Mouse (Mus musculus) left cerebral cortex, adult 9 months (tissue): ENCODE results near the gene Cacna1f.

Experiments
- DNase-seq, 2 experiments: peaks; one replicate each; pipeline ENCODE4 v3.0.0; 2022; ENCODE audit warnings: low spot score in 2 of 2

The Cacna1f gene

GRCm38 (mm10) chrX:7674284-7675000, 67.6 kb downstream of the Cacna1f start:
- DNase-seq, result no peak

DNA sequence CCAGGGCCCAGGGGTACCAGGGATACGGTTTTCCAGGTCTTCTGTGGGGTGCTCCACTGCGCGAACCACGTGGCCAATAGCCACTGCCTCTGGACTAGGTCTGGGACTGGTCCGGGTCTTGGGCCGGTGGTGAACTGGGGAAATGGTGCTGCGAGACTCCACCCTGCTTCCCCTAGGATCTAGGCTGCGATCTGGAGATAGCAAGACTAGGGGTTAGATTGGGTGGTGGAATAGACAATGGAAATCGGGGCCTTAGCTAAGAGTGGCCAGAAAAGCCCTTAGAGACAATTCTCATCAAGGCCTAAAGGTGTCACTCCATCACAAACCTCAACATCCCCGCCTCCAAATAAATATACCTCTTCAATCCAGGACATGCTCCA, 68.1 kb downstream of the Cacna1f start:
- DNase-seq, result no peak

DNA sequence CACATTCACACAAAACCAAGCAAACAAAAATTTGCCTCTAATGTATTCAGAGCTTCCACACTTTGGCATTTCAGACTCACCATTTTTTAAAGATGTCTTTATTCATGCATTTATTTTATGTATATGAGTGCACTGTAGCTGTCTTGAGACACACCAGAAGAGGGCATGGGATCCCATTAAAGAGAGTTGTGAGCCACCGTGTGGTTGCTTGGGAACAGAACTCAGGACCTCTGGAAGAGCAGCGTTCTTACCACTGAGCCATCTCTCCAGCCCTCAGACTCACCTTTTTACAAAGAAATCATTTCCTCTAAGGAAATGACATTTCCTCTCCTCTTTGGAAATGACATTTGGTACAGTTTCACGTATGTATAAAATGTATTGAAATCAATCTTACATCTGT, 72.1 kb downstream of the Cacna1f start:
- no peak for DNase-seq

DNA sequence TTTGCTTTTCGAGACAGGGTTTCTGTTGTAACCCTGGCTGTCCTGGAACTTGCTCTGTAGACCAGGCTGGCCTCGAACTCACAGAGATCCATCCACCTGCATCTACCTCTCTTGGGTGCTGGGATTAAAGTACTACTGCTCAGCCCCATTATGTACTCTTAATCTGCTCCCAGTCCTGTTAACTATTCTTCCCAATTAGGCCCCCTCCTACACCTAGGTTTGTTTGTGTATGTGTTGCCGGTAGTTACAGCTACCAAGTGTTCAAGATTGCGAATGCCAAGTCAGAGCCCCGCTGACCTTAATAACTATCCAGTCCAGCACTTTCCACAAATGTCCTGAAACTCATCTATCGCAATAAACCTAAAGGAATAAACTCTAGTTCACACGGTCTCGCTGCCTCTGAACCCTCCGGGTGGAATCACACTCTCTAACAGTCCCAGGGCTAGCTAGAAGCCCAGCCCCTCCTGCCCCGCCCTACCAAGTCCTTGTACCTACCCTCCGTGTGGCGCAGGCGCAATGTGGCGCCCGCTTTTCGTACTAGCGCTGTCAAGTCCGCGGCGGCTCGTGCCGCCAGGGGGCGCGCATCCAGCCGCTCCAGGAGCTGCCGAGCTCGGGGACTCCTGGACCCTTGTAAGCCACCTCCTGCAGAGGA, 72.6 kb downstream of the Cacna1f start:
- peak; percentile 58 to 89 for DNase-seq

DNA sequence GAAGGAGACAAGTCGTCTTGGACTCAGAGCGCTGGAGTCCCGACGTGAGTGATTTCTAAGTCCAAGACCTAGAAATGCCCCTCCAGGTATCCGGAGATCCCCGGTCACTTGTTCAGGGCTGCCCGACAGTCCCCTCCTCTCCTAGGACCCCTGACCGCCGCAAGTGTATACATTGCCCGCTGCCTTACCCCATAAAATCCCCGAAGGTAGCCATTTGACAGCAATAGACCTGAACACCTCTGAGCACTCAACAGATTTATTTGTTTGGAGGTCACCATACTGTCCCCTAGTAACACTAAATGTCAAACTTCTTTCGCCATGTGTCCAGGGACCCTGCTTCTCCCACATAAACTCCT, 73.2 kb downstream of the Cacna1f start:
- no peak for DNase-seq

DNA sequence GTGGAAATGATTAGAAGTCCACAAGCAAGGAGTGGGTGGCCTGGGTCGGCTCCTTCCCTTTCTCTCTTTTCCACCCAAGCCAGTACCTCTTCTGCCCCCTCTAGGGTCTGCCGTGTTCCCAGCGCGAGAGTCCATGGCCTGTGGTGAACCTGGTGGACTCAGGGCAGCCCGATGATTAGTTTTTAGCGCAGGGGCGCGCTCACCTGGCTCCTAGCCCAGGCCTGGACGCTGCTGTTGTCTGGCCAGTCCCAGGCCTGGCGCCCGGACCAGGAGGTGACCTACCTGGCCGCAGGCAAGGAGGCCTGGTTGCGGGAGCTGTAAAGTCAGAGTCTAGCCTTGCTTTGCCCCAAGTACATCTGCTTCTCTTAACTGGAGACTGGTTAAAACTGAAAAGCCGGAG, 74.0 kb downstream of the Cacna1f start, which contains the start of gene Magix:
Magix (minus strand) TSS at position 388 of the 400 bp plus-strand sequence.
- no peak for DNase-seq
